ENCODE assay signal across 9 mouse cellular contexts in the genomic region with DNA sequence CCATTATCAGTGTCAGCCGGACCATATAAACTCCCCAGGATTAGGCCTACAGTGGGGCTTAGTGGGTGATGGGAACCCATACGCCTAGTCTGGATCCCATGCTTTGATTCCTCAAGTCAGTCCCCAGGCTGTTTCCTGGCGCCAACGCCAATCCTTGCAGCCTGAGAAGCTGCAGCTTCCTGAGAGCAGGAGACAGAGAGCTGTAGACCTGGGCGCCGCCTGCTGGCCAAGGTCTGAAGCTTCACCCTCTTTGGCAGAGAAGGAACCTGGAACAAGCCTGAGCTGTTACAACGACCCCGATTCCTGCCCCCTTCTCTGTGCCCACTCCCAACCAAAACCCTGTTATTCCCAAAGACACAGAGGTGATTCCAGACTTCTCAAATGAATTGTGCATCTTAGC. TPM values are rescaled to one million over a fixed set of nuclear protein-coding genes. Genes with fewer than 3 reads are reported as not detected.
DNase-seq lines count a peak whose midpoint lies in the region; TF ChIP-seq lines count a peak whose summit lies in the region.
"Had no signal": no experiment of that assay in that cellular context is flagged by ENCODE, and none has a peak within 500 bp of the region (broad histone marks: within the 10 kb centered on the region; RNA-seq: fewer than 3 reads in every experiment).

No protein-coding gene starts in this region.

- H3K4me3 ChIP-seq in forebrain, embryonic 10.5 days: no peak overlapping the region
- no peak overlapping the region for H3K4me3 ChIP-seq in midbrain, embryonic 10.5 days
- H3K4me3 ChIP-seq: limb, embryonic 12.5 days had no signal

- H3K36me3 ChIP-seq in forebrain, embryonic 10.5 days (replicated peaks): no peaks in the 10 kb centered on the region
- no peaks in the 10 kb centered on the region for H3K36me3 ChIP-seq in midbrain, embryonic 10.5 days
- H3K36me3 ChIP-seq: limb, embryonic 12.5 days had no signal

- peak; percentile 72 to 90 for DNase-seq in adrenal gland, adult (ENCODE audit: inconsistent age in 2 of 2, low spot score in 1 of 2)
- no peak for DNase-seq in adrenal gland, adult 8-10 months
- peak; percentile 87 for DNase-seq in brain, embryonic 14.5 days (ENCODE audit: low read depth)
- peak; percentile 79 for DNase-seq in forebrain, embryonic 10.5 days (ENCODE audit: extremely low spot score, low spot score)
- peak; percentile 80 to 89 for DNase-seq in heart, postnatal 10 days
- DNase-seq in layer of hippocampus, postnatal 14 days (ENCODE audit: low spot score in 2 of 2): peak; percentile 58 to 64
- DNase-seq in midbrain, embryonic 10.5 days (ENCODE audit: low spot score): peak; percentile 80
- peak; percentile 43 for DNase-seq in skeletal muscle tissue, adult 2 months (ENCODE audit: low read depth, low spot score)

- peaks cover 10% of the 10 kb centered on the region for H3K9me3 ChIP-seq in forebrain, embryonic 10.5 days
- H3K9me3 ChIP-seq in midbrain, embryonic 10.5 days (replicated peaks): peaks cover 4% of the 10 kb centered on the region
- H3K9me3 ChIP-seq: limb, embryonic 12.5 days had no signal

- 26% methylated on average over 8 of the region's 8 CpGs for WGBS in forebrain, embryonic 10.5 days
- 26% methylated on average over 8 of the region's 8 CpGs for WGBS in midbrain, embryonic 10.5 days

- H3K27ac ChIP-seq in forebrain, embryonic 10.5 days: peak overlapping the region; percentile 48; the same call in 1 of the 2 replicates
- H3K27ac ChIP-seq in midbrain, embryonic 10.5 days (replicated peaks): 0 out of 2 replicates have a peak overlapping the region, but pooled peaks have one; percentile 19
- H3K27ac ChIP-seq: limb, embryonic 12.5 days had no signal

- peak; percentile 95 for TF ChIP-seq CTCF in brain, embryonic 14.5 days (IDR thresholded peaks at IDR 0.05; ENCODE audit: borderline replicate concordance, extremely low read depth, insufficient read depth, insufficient read length)

- peaks cover 59% of the 10 kb centered on the region for H3K4me1 ChIP-seq in forebrain, embryonic 10.5 days
- peaks cover 44% of the 10 kb centered on the region for H3K4me1 ChIP-seq in midbrain, embryonic 10.5 days

- intact Hi-C loops in heart, postnatal 10 days (cut with DNase I): loop anchor here (5.0 to 10.0 kb wide), 2 partner anchors 463 to 575 kb away; a partner anchor contains a TSS

- peaks cover 63% of the 10 kb centered on the region for H3K27me3 ChIP-seq in forebrain, embryonic 10.5 days (ENCODE audit: poor library complexity, severe bottlenecking)
- H3K27me3 ChIP-seq in midbrain, embryonic 10.5 days (ENCODE audit: low read depth, poor library complexity, severe bottlenecking): peaks cover 39% of the 10 kb centered on the region

- TF ChIP-seq POLR2A in brain, embryonic 14.5 days (IDR thresholded peaks at IDR 0.05; ENCODE audit: borderline replicate concordance, extremely low read depth, insufficient read depth, insufficient read length, poor library complexity, severe bottlenecking): no peak

RNA-seq across cellular contexts. Expression of a gene that starts 3.6 kb away (rescaled TPM):
- 1 to 10 TPM; 2.7 to 5.5 (median 3.6) TPM for total RNA-seq in adrenal gland, adult 8-10 months (2022)
- polyA plus RNA-seq in brain, embryonic 14.5 days (2012; rRNA removed): 0.71 and 1.2 TPM in 2 replicates
- 0.43 TPM in 2 replicates for polyA plus RNA-seq in forebrain, embryonic 10.5 days (2016; fragmentation: Nextera tagmentation; extraction: Ambion mirVana)
- total RNA-seq in heart, postnatal 10 days (2021): under 1 TPM; 0.43 to 0.50 TPM
- under 1 TPM; 0.21 to 0.36 TPM for total RNA-seq in layer of hippocampus, postnatal 14 days (2021)
- polyA plus RNA-seq in midbrain, embryonic 10.5 days (2016; fragmentation: Nextera tagmentation; extraction: Ambion mirVana): 0.17 and 0.20 TPM in 2 replicates

RNA-seq across cellular contexts. Expression of a gene that starts 9.1 kb away (rescaled TPM):
- 1,000 to 10,000 TPM in 1 of 4 experiments, 100 to 1,000 TPM in 3; 211 to 1,262 (median 590) TPM for total RNA-seq in adrenal gland, adult 8-10 months (2022)
- 174 and 264 TPM in 2 replicates for polyA plus RNA-seq in brain, embryonic 14.5 days (2012; rRNA removed)
- 194 and 230 TPM in 2 replicates for polyA plus RNA-seq in forebrain, embryonic 10.5 days (2016; fragmentation: Nextera tagmentation; extraction: Ambion mirVana)
- total RNA-seq in heart, postnatal 10 days (2021): 10 to 100 TPM; 47.2 to 48.0 TPM
- total RNA-seq in layer of hippocampus, postnatal 14 days (2021): 10 to 100 TPM in 1 of 2 experiments, 1 to 10 TPM in 1; 9.7 to 14.5 TPM
- polyA plus RNA-seq in midbrain, embryonic 10.5 days (2016; fragmentation: Nextera tagmentation; extraction: Ambion mirVana): 329 and 443 TPM in 2 replicates

RNA-seq across cellular contexts. Expression of a gene that starts 33.0 kb away (rescaled TPM):
- 1 to 10 TPM in 2 of 4 experiments, under 1 TPM in 2; 0.49 to 5.2 (median 2.2) TPM for total RNA-seq in adrenal gland, adult 8-10 months (2022)
- 0.78 and 0.88 TPM in 2 replicates for polyA plus RNA-seq in brain, embryonic 14.5 days (2012; rRNA removed)
- 0.96 and 1.4 TPM in 2 replicates for polyA plus RNA-seq in forebrain, embryonic 10.5 days (2016; fragmentation: Nextera tagmentation; extraction: Ambion mirVana)
- not detected for total RNA-seq in heart, postnatal 10 days (2021)
- not detected for total RNA-seq in layer of hippocampus, postnatal 14 days (2021)
- polyA plus RNA-seq in midbrain, embryonic 10.5 days (2016; fragmentation: Nextera tagmentation; extraction: Ambion mirVana): 0.43 and 0.96 TPM in 2 replicates

Comparison
In these comparisons a context has a peak if more than half of its experiments do, and no peak if none do; other contexts are left out.
1. RNA of a gene that starts 9.1 kb away (total RNA-seq): 211 to 1,262 TPM in adrenal gland, adult 8-10 months; 47.2 to 48.0 TPM in heart, postnatal 10 days and 9.7 to 14.5 TPM in layer of hippocampus, postnatal 14 days; every median in the first group is over 4 times any median in the second.